Mouse (Mus musculus) hematopoietic stem cell, adult 5-6 weeks (primary cell): ENCODE data around the gene Cxcr5. TPM values are rescaled to one million over a fixed set of nuclear protein-coding genes. Genes with fewer than 3 reads are reported as not detected.

Experiments
- ATAC-seq, 2 experiments: fragments of 125-278 bp in 1 of 2; replicated peaks in 1 of 2; 2 replicates each; pipeline ENCODE4 v1.8.0; 2016 to 2017; ENCODE audit warnings: inconsistent platforms in 2 of 2, mild to moderate bottlenecking in 2 of 2, moderate number of reproducible peaks in 2 of 2, low read depth in 1 of 2, moderate TSS enrichment in 1 of 2; ENCODE audit not compliant: low FRiP score in 2 of 2, poor library complexity in 2 of 2, severe bottlenecking in 2 of 2, insufficient read depth in 1 of 2, low TSS enrichment in 1 of 2
- total RNA-seq: library from RNA; stranded (forward); fragments of 172-1452, 232-1000 nt; gene quantifications from 2 replicates; pipeline ENCODE4 v1.2.3, GENCODE M21; 2017

The Cxcr5 gene
- total RNA-seq, 1 experiment from 2014 or later: 0.69 TPM

GRCm38 (mm10) chr9:44505824-44506467, 55.7 kb downstream of the Cxcr5 start:
- ATAC-seq: no peak

- no peak for ATAC-seq
These were observed 56.5 kb downstream of the Cxcr5 start for GRCm38 (mm10) chr9:44504893-44505823.

GRCm38 (mm10) chr9:44502006-44502405, 59.7 kb downstream of the Cxcr5 start:
- ATAC-seq: peak; percentile 35 to 38; a peak in 1 of 4 replicates

- no peak for ATAC-seq
These were observed 60.3 kb downstream of the Cxcr5 start for GRCm38 (mm10) chr9:44501206-44501879.

GRCm38 (mm10) chr9:44500638-44501175, 61.0 kb downstream of the Cxcr5 start:
- no peak for ATAC-seq

GRCm38 (mm10) chr9:44500163-44500533, 61.5 kb downstream of the Cxcr5 start:
- ATAC-seq: no peak

- ATAC-seq: no peak
These were observed 62.1 kb downstream of the Cxcr5 start for GRCm38 (mm10) chr9:44499356-44500162.

- 0 out of 4 replicates have a peak, but pooled peaks of 1 of the 2 experiments have one; percentile 12 for ATAC-seq
These were observed 63.0 kb downstream of the Cxcr5 start for GRCm38 (mm10) chr9:44498421-44499355.

- no peak for ATAC-seq
These were observed 63.9 kb downstream of the Cxcr5 start for GRCm38 (mm10) chr9:44497624-44498377.

GRCm38 (mm10) chr9:44496803-44497461, 64.7 kb downstream of the Cxcr5 start:
- no peak for ATAC-seq

GRCm38 (mm10) chr9:44495810-44496344, 65.8 kb downstream of the Cxcr5 start:
- ATAC-seq: no peak

GRCm38 (mm10) chr9:44494863-44495809, 66.5 kb downstream of the Cxcr5 start:
- peak; percentile 18 to 30; a peak in 3 of 4 replicates for ATAC-seq

GRCm38 (mm10) chr9:44494261-44494862, 67.3 kb downstream of the Cxcr5 start:
- 0 out of 4 replicates have a peak, but pooled peaks of 1 of the 2 experiments have one; percentile 0 for ATAC-seq
